Mouse (Mus musculus) E14TG2a.4 (cell line): ENCODE results near the gene Pcsk5.

Experiments
- H3K27me3 ChIP-seq: 2 replicates; pipeline ENCODE4 v1.6.1; 2014; ENCODE audit warnings: low read length, control low read depth; ENCODE audit not compliant: insufficient read depth
- H3K36me3 ChIP-seq: 2 replicates; pipeline ENCODE4 v1.6.1; 2014; ENCODE audit warnings: low read length, control low read depth; ENCODE audit not compliant: insufficient read depth
- H3K4me1 ChIP-seq: replicated peaks from 2 replicates; pipeline ENCODE4 v1.6.1; 2014; ENCODE audit warnings: low read depth, low read length, control low read depth
- H3K4me3 ChIP-seq: replicated peaks from 2 replicates; pipeline ENCODE4 v1.5.1; 2014; ENCODE audit warnings: mild to moderate bottlenecking, low read length
- H3K9me3 ChIP-seq: 2 replicates; pipeline ENCODE4 v1.6.1; 2014; ENCODE audit warnings: low read length, control low read depth
- CTCF ChIP-seq: conservative IDR thresholded peaks from 2 replicates; pipeline ENCODE4 v1.5.1; 2014; ENCODE audit warnings: low read length
- NANOG ChIP-seq: IDR thresholded peaks from 2 replicates; pipeline ENCODE4 v1.6.1; 2014; ENCODE audit warnings: borderline replicate concordance, low read length, mixed read lengths
- POU5F1 ChIP-seq: IDR thresholded peaks from 2 replicates; pipeline ENCODE4 v1.6.1; 2014; ENCODE audit warnings: low read length, borderline replicate concordance

Pcsk5 gene

GRCm38 (mm10) chr19:17820046-17820445, 17.4 kb downstream of the Pcsk5 start:
- no peaks in the 10 kb centered on the region for H3K4me1 ChIP-seq
- H3K27me3 ChIP-seq = no peaks in the 10 kb centered on the region
- no peak overlapping the region for H3K4me3 ChIP-seq
- H3K9me3 ChIP-seq = no peaks in the 10 kb centered on the region
- H3K36me3 ChIP-seq = no peaks in the 10 kb centered on the region
- TF ChIP-seq CTCF (no peak), NANOG (no peak), POU5F1 (no peak)

DNA sequence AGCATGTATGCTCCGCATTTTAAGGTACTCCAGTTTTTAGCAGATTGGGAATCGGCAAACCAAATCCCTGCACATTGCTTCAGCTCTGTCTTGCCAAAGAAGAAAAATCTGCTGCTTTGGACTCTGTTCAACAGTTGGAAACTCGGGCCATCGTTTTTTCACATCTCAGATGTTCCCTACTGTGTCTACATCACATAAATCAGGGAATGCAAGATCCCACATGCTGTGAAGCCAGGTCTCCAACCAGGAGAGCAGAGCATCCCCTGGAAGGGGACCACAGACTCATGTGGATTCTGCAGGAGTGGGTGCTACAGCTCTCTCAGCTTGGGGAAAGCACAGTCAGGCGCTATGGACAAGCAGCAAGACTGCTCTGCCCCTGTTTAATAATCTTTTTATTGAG, 18.4 kb downstream of the Pcsk5 start:
- no peaks in the 10 kb centered on the region for H3K36me3 ChIP-seq
- H3K27me3 ChIP-seq = no peaks in the 10 kb centered on the region
- H3K9me3 ChIP-seq = no peaks in the 10 kb centered on the region
- TF ChIP-seq NANOG = no peak
- no peak for TF ChIP-seq POU5F1
- no peak for TF ChIP-seq CTCF
- H3K4me1 ChIP-seq = no peaks in the 10 kb centered on the region
- no peak overlapping the region for H3K4me3 ChIP-seq

DNA sequence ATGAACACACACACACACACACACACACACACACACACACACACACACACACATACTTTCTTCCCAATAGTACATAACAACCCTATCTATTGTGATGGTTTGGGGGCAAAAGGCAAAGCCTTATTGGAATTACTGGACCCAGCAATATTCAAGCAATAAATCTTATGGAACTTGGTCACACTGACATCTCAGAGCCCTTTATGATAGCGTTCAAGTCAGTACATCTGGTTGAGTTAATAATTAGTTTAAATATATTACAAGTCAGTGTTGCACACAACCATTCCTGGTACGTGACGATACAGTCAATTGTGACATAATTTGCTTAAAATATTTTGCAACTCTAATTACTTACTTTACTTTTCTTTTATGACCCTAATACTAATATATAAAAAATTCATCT, 22.4 kb downstream of the Pcsk5 start:
- Histone ChIP-seq H3K27me3 (no peaks in the 10 kb centered on the region), H3K36me3 (no peaks in the 10 kb centered on the region), H3K9me3 (no peaks in the 10 kb centered on the region), H3K4me1 (no peaks in the 10 kb centered on the region), H3K4me3 (no peak overlapping the region)
- no peak for TF ChIP-seq POU5F1
- TF ChIP-seq CTCF = no peak
- no peak for TF ChIP-seq NANOG

DNA sequence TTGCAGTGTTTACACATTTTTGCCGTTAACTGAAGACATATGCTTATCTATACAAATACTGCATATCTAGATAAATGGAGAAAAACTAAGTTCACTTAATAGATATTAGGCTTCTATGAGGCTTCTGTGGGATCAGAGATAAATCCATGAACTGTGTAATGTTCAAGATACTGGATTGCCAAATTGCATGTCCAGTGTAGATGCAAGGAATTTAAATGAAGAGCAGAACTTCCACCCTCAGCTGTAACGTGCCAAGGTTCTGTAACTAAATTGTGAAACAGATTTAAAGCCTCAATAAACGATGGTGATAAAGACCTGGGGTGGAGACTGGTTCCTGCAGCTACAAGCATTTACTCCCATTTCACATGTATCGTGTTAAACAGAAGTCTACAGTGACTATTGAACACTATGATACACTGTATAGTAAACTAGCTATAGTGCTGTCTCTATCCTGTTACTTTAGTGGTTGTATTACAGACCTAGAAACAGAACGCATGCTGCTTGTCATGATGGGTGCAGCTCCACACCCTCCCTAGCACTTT, 23.9 kb downstream of the Pcsk5 start:
- TF ChIP-seq CTCF (no peak), POU5F1 (no peak), NANOG (no peak)
- Histone ChIP-seq H3K4me1 (no peaks in the 10 kb centered on the region), H3K9me3 (no peaks in the 10 kb centered on the region), H3K27me3 (no peaks in the 10 kb centered on the region), H3K4me3 (no peak overlapping the region), H3K36me3 (no peaks in the 10 kb centered on the region)

DNA sequence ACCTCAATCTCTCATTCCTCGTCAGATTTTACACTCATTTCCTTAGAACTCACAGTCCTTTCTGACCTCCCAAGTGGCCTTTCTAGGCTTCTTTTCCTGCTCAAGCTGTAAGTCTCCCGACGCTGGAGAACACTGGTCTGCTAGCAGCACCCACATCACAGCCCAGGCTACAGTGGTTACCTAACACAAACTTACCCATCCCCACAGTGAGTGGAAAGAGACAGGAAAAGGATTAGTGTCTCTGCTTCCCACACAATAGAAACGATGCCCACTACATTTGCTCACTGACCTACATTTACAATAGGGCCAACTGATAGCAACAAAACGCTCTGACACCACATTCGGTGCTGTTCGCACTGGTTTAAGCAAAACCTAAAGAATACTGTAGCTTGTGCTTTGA, 24.8 kb downstream of the Pcsk5 start:
- Histone ChIP-seq H3K4me1 (no peaks in the 10 kb centered on the region), H3K27me3 (no peaks in the 10 kb centered on the region), H3K4me3 (no peak overlapping the region), H3K36me3 (no peaks in the 10 kb centered on the region), H3K9me3 (no peaks in the 10 kb centered on the region)
- TF ChIP-seq CTCF (no peak), NANOG (no peak), POU5F1 (no peak)

GRCm38 (mm10) chr19:17806626-17807025, 30.8 kb downstream of the Pcsk5 start:
- Histone ChIP-seq H3K4me3 (no peak overlapping the region), H3K9me3 (no peaks in the 10 kb centered on the region), H3K36me3 (no peaks in the 10 kb centered on the region), H3K27me3 (no peaks in the 10 kb centered on the region), H3K4me1 (no peaks in the 10 kb centered on the region)
- no peak for TF ChIP-seq POU5F1
- no peak for TF ChIP-seq CTCF
- no peak for TF ChIP-seq NANOG

DNA sequence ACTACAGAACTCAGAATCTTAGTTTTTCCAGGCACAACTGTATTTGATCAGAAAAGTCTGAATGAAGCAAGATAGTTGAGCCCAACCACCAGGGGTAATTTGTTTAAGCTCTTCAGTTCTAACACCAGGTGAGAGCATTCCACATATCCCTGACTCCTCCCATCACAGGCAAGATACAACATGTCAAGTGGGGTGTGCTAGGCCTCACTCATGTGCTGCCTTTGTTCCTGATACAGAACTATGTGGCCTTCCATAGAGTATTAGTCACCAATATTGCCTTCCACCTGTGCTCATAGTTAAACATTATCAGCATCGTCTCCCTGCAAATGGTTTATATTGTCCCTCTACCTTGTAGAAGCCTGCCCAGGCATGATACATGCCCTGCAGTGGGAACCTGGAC, 36.6 kb downstream of the Pcsk5 start:
- Histone ChIP-seq H3K27me3 (no peaks in the 10 kb centered on the region), H3K36me3 (no peaks in the 10 kb centered on the region), H3K4me1 (no peaks in the 10 kb centered on the region), H3K9me3 (no peaks in the 10 kb centered on the region), H3K4me3 (no peak overlapping the region)
- TF ChIP-seq POU5F1 (no peak), CTCF (no peak)

DNA sequence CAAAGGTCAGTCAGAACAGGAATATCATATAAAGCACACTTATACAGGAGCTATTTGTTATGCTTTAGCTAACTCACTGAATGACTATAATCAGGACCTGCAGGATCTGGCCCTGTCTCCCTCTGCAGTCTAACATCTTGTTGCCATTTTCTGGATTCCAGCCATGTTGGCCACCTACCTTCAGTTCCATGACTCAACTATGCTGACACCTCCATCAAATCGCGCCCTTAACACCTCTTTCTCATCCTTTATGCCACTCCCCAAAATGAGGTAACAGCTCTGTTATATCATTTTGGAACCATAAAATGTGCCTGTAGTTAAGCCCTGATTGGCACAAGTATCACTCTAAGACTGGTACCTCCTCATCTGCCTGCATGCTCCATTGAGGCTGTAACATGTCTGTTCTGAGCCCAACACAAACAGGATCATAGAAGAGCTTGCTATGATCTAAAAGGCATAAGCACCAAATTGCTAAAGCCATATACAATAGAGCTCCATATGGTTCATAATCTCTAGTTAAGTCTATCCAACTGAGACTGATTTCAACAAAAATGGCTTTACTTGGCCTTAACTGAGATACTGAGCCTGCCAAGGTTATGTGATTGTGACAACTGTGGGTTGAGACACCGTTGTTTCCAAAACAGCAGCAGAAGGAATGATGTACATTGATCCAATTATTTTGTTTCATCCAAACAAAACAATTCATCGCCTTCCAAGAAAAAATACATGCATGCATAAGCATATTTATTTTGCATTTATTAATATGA, 37.8 kb downstream of the Pcsk5 start:
- Histone ChIP-seq H3K4me1 (no peaks in the 10 kb centered on the region), H3K27me3 (no peaks in the 10 kb centered on the region), H3K4me3 (no peak overlapping the region), H3K9me3 (no peaks in the 10 kb centered on the region), H3K36me3 (no peaks in the 10 kb centered on the region)
- TF ChIP-seq POU5F1 (no peak), CTCF (no peak), NANOG (no peak)

- no peak for TF ChIP-seq CTCF
- TF ChIP-seq POU5F1 = no peak
- no peak for TF ChIP-seq NANOG
- H3K4me3 ChIP-seq = no peak overlapping the region
- H3K36me3 ChIP-seq = no peaks in the 10 kb centered on the region
- no peaks in the 10 kb centered on the region for H3K27me3 ChIP-seq
- H3K4me1 ChIP-seq = no peaks in the 10 kb centered on the region
- H3K9me3 ChIP-seq = no peaks in the 10 kb centered on the region
Observed at GRCm38 (mm10) chr19:17793457-17793856, 44.0 kb downstream of the Pcsk5 start.
